Comparison of ENCODE assay signal across 13 mouse cellular contexts in the genomic region with DNA sequence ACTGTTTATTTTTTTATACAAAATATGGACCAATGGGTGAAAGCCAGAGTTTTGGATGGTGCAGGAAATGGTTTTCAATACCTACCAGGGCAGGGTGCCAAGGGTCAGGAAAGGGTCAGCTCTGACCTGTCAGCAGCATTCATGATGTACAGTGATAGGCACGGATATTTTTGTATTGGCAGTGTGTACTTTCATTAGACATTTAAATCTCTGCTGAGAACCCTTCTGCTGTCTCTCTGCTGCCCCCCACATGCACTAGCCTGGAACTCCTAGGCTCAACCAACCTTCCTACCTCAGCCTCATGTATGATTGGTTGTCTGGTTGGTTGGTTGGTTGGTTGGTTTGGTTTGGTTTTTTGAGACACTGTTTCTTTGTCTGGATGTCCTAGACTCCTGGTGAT. TPM values are rescaled to one million over a fixed set of nuclear protein-coding genes. Genes with fewer than 3 reads are reported as not detected.
DNase-seq lines count a peak whose midpoint lies in the region; ATAC-seq and TF ChIP-seq lines count a peak whose summit lies in the region.
"Had no signal": no experiment of that assay in that cellular context is flagged by ENCODE, and none has a peak within 500 bp of the region (broad histone marks: within the 10 kb centered on the region; RNA-seq: fewer than 3 reads in every experiment).

No protein-coding gene starts in this region.

- H3K4me3 ChIP-seq in cerebellum, adult 2 months (replicated peaks; ENCODE audit: insufficient read depth, low read depth, low read length) = no peak overlapping the region
- no peak overlapping the region for H3K4me3 ChIP-seq in cortical plate, adult 2 months (ENCODE audit: insufficient read depth, low read length)
- H3K4me3 ChIP-seq in hindbrain, embryonic 13.5 days = no peak overlapping the region
- H3K4me3 ChIP-seq: embryonic facial prominence, embryonic 13.5 days; megakaryocyte, embryonic 14.5 days had no signal

- no peak for ATAC-seq in hindbrain, embryonic 13.5 days (ENCODE audit: low FRiP score)
- ATAC-seq: forebrain, embryonic 16.5 days had no signal

- H3K4me1 ChIP-seq in cerebellum, adult 2 months (ENCODE audit: control insufficient read depth, insufficient read depth, low read length) = peaks cover 6% of the 10 kb centered on the region
- H3K4me1 ChIP-seq in cortical plate, adult 2 months (ENCODE audit: control insufficient read depth, insufficient read depth, low read length) = peaks cover 6% of the 10 kb centered on the region
- no peaks in the 10 kb centered on the region for H3K4me1 ChIP-seq in hindbrain, embryonic 13.5 days (replicated peaks)
- H3K4me1 ChIP-seq: embryonic facial prominence, embryonic 13.5 days; megakaryocyte, embryonic 14.5 days had no signal

- H3K4me2 ChIP-seq in hindbrain, embryonic 13.5 days = no peak overlapping the region
- H3K4me2 ChIP-seq: embryonic facial prominence, embryonic 13.5 days; hindbrain, embryonic 14.5 days had no signal

- no peak overlapping the region for H3K9ac ChIP-seq in hindbrain, embryonic 13.5 days
- H3K9ac ChIP-seq: embryonic facial prominence, embryonic 13.5 days; hindbrain, embryonic 14.5 days had no signal

- no peak overlapping the region for H3K27ac ChIP-seq in cerebellum, adult 2 months (ENCODE audit: insufficient read depth, low read length)
- H3K27ac ChIP-seq in cortical plate, adult 2 months (ENCODE audit: insufficient read depth, low read length) = no peak overlapping the region
- H3K27ac ChIP-seq in hindbrain, embryonic 13.5 days = no peak overlapping the region
- H3K27ac ChIP-seq: embryonic facial prominence, embryonic 13.5 days; hindbrain, embryonic 14.5 days had no signal

- TF ChIP-seq CTCF in cerebellum, adult 2 months (IDR thresholded peaks at IDR 0.05; ENCODE audit: borderline replicate concordance, insufficient read depth, low read depth, low read length) = peak; percentile 23; the same call in 1 of the 2 replicates
- TF ChIP-seq CTCF in cortical plate, adult 2 months (IDR thresholded peaks at IDR 0.05; ENCODE audit: extremely low read depth, insufficient read depth, low read length) = peak; percentile 42; the same call in 1 of the 2 replicates

- 24% methylated on average over 1 of the region's 1 CpGs for WGBS in cerebellum, adult 2 months
- 55% methylated on average over 1 of the region's 1 CpGs for WGBS in hindbrain, embryonic 13.5 days

- H3K9me3 ChIP-seq in hindbrain, embryonic 13.5 days = no peaks in the 10 kb centered on the region
- H3K9me3 ChIP-seq: embryonic facial prominence, embryonic 13.5 days; megakaryocyte, embryonic 14.5 days had no signal

- no peaks in the 10 kb centered on the region for H3K36me3 ChIP-seq in hindbrain, embryonic 13.5 days
- H3K36me3 ChIP-seq: embryonic facial prominence, embryonic 13.5 days had no signal

- no peak for DNase-seq in cerebellum, adult 2 months
- DNase-seq in cerebellum, adult 11 months = no peak
- peak; percentile 45 to 52 for DNase-seq in kidney, postnatal 25 days
- DNase-seq in kidney, adult 11 months = no peak
- DNase-seq in A20 (ENCODE audit: low read depth, low spot score) = peak; percentile 40
- DNase-seq in embryo, embryonic 10.5 days (ENCODE audit: low spot score) = no peak
- DNase-seq: cerebellum, adult 11-12 months had no signal

- TF ChIP-seq POLR2A in cerebellum, adult 2 months (IDR thresholded peaks at IDR 0.05; ENCODE audit: borderline replicate concordance, insufficient read depth, low read length) = no peak
- no peak for TF ChIP-seq POLR2A in cortical plate, adult 2 months (IDR thresholded peaks at IDR 0.05; ENCODE audit: extremely low read depth, insufficient read depth, low read length)

- H3K27me3 ChIP-seq in cerebellum, adult 2 months (ENCODE audit: control insufficient read depth, insufficient read depth, low read length) = no peaks in the 10 kb centered on the region
- H3K27me3 ChIP-seq in hindbrain, embryonic 13.5 days = no peaks in the 10 kb centered on the region
- H3K27me3 ChIP-seq: embryonic facial prominence, embryonic 13.5 days had no signal

RNA-seq across cellular contexts. Expression of a gene that starts 6.0 kb away (rescaled TPM):
- polyA plus RNA-seq in cerebellum, adult 2 months (2012; rRNA removed) = 17.4 and 18.3 TPM in 2 replicates
- polyA plus RNA-seq in cortical plate, adult 2 months (2012; rRNA removed) = 20.9 and 21.9 TPM in 2 replicates
- 11.0 and 11.5 TPM in 2 replicates for polyA plus RNA-seq in hindbrain, embryonic 13.5 days (2015; fragmentation: Nextera tagmentation; extraction: Ambion mirVana)

RNA-seq across cellular contexts. Expression of a gene that starts 15.3 kb away (rescaled TPM):
- polyA plus RNA-seq in cerebellum, adult 2 months (2012; rRNA removed) = 61.0 and 63.7 TPM in 2 replicates
- 63.4 and 63.6 TPM in 2 replicates for polyA plus RNA-seq in cortical plate, adult 2 months (2012; rRNA removed)
- 19.8 and 23.6 TPM in 2 replicates for polyA plus RNA-seq in hindbrain, embryonic 13.5 days (2015; fragmentation: Nextera tagmentation; extraction: Ambion mirVana)

Comparison
In these comparisons a context has a peak if more than half of its experiments do, and no peak if none do; other contexts are left out.
1. DNase-seq: peak in kidney, postnatal 25 days (2 of 2) and A20 (single experiment); none in cerebellum, adult 2 months (0 of 2), cerebellum, adult 11 months (single experiment), kidney, adult 11 months (single experiment) and embryo, embryonic 10.5 days (single experiment).